Mouse (Mus musculus) embryonic facial prominence, embryonic 11.5 days (tissue): ENCODE measurements around the gene Fam69a. TPM values are rescaled to one million over a fixed set of nuclear protein-coding genes. Genes with fewer than 3 reads are reported as not detected.

Source experiments
- ATAC-seq: fragments of 200-750 bp; cut with Nextera tagmentation; replicated peaks from 2 replicates; pipeline ENCODE4 v1.8.0; 2017; ENCODE audit warnings: low read depth; ENCODE audit not compliant: insufficient number of reproducible peaks, low FRiP score, low TSS enrichment
- DNase-seq: peaks from one replicate; pipeline ENCODE4 v3.0.0-alpha.2; 2015; ENCODE audit warnings: low spot score
- H3K27ac ChIP-seq: fragments of 300-500 bp; sonication (generic); replicated peaks from 2 replicates; pipeline ENCODE4 v1.5.1; 2014; ENCODE audit warnings: mild to moderate bottlenecking, low read depth, low read length, control low read depth
- H3K27me3 ChIP-seq: fragments of 300-500 bp; sonication (generic); 2 replicates; pipeline ENCODE4 v1.6.1; 2014; ENCODE audit warnings: mild to moderate bottlenecking, low read length, moderate library complexity, mixed read lengths; ENCODE audit not compliant: control insufficient read depth, insufficient read depth
- H3K36me3 ChIP-seq: fragments of 300-500 bp; sonication (generic); replicated peaks from 2 replicates; pipeline ENCODE4 v1.6.1; 2014; ENCODE audit warnings: low read depth, mild to moderate bottlenecking, low read length, moderate library complexity, mixed read lengths; ENCODE audit not compliant: control insufficient read depth, insufficient read depth
- H3K4me1 ChIP-seq: fragments of 300-500 bp; sonication (generic); 2 replicates; pipeline ENCODE4 v1.6.1; 2014; ENCODE audit warnings: low read length, mixed read lengths; ENCODE audit not compliant: control insufficient read depth, insufficient read depth
- H3K4me2 ChIP-seq: fragments of 300-500 bp; sonication (generic); 2 replicates; pipeline ENCODE4 v1.6.1; 2014; ENCODE audit warnings: low read depth, mild to moderate bottlenecking, control low read depth, low read length, moderate library complexity
- H3K4me3 ChIP-seq: fragments of 300-500 bp; sonication (generic); 2 replicates; pipeline ENCODE4 v1.5.1; 2014; ENCODE audit warnings: low read depth, low read length, control low read depth
- H3K9ac ChIP-seq: fragments of 300-500 bp; sonication (generic); replicated peaks from 2 replicates; pipeline ENCODE4 v1.6.1; 2014; ENCODE audit warnings: mild to moderate bottlenecking, control low read depth, low read length
- H3K9me3 ChIP-seq: fragments of 300-500 bp; sonication (generic); replicated peaks from 2 replicates; pipeline ENCODE4 v1.6.1; 2016; ENCODE audit warnings: mild to moderate bottlenecking, low read length, inconsistent platforms, mixed read lengths; ENCODE audit not compliant: control insufficient read depth
- WGBS: fragments of 180-500 bp; shearing (Covaris S2); extraction: QIAGEN DNeasy Blood & Tissue Kit; methylation state at CpG from one replicate; pipeline ENCODE4 v1.1.7; 2014; 5-methylcytosine and 5-hydroxymethylcytosine counted together
- polyA plus RNA-seq: library from polyadenylated mRNA; unstranded; fragments of >200 nt; fragmentation: Nextera tagmentation; extraction: Ambion mirVana; gene quantifications from 2 replicates; pipeline ENCODE4 v1.2.1, GENCODE M21; 2014

Gene Fam69a
- polyA plus RNA-seq, 1 experiment from 2014 or later = 22.1 TPM

DNA sequence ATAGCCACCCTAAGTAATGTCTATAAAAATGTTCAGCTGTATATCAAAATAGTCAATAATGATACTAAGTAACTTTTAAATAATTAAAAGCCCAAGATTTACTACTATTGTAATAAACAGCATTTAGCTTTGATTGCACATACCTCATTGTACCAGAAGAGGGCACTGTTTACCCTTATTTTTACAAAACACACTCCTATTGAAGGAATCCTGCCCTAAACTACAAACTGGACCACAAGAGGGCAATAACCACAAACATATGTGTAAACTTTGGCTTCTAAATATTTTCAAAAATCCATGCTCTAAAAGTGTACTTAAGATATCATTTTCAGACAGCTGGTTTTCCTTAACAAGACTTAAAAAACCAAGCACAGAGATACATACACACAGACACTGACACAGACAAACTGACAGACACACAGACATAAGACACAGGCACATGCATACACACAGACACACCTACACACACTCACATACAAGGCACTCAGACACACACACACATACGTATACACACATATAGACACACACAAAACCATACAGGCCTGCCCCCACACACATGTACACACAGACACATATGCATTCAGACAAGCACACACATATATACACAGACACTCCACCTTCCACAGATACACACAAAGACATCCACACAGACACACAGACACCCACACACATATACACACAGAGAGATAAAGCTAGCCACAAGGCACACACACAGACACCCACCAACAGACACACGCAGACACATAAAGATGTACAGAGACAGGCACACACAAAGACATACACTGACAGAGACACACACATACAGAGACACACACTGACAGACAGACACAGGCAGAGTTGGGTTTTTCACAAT, 65.3 kb downstream of the Fam69a start:
- H3K4me1 ChIP-seq = no peaks in the 10 kb centered on the region
- DNase-seq = peak; percentile 88
- H3K4me3 ChIP-seq = no peak overlapping the region
- H3K36me3 ChIP-seq = no peaks in the 10 kb centered on the region; the same call in 1 of the 2 replicates
- ATAC-seq = 0 out of 2 replicates have a peak, but pooled peaks have one; percentile 39
- H3K9me3 ChIP-seq = no peaks in the 10 kb centered on the region
- no peaks in the 10 kb centered on the region for H3K27me3 ChIP-seq
- H3K4me2 ChIP-seq = no peak overlapping the region
- no peak overlapping the region for H3K27ac ChIP-seq
- no peak overlapping the region for H3K9ac ChIP-seq
- 78% methylated on average over 2 of the region's 2 CpGs for WGBS

DNA sequence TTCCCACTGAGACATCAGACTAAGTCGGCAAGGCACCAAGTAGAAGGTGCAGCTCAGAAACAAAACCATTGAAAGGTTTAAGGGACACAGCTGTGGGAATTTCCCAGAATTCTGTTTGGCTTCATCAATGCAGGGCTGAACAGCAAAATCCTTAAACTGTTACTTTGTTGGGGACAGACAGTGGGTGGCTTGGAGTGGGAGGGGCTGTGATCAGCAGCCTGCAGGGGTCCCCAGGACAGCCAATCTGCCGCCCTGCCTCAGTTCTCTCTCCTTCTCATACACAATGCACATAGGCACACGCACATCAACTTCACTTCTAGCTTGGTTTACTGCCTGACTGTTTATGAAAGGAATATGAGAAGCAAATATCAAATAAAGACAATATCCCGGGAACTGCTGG, 71.6 kb downstream of the Fam69a start:
- Histone ChIP-seq H3K27ac (no peak overlapping the region), H3K27me3 (no peaks in the 10 kb centered on the region), H3K4me3 (no peak overlapping the region), H3K9me3 (no peaks in the 10 kb centered on the region), H3K4me2 (no peak overlapping the region), H3K36me3 (no peaks in the 10 kb centered on the region; the same call in 1 of the 2 replicates), H3K4me1 (no peaks in the 10 kb centered on the region), H3K9ac (no peak overlapping the region)
- 45% methylated on average over 4 of the region's 4 CpGs for WGBS
- DNase-seq (no peak), ATAC-seq (no peak)

DNA sequence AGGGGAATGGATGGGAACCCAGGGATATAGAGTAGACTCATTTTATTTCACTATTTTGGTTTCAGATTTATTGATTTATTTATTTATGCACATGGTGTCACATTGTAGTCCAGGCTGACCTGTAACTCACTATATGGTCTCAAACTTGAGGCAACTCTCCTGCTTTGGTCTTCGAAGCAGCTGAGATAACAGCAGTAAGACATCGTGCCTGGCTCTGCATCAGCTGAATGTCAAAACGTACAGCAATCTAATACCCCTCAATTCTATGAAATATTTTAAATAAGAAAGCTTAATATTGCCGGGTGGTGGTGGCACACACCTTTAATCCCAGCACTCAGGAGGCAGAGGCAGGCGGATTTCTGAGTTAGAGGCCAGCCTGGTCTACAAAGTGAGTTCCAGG, 75.9 kb downstream of the Fam69a start:
- Histone ChIP-seq H3K36me3 (peaks cover 8% of the 10 kb centered on the region), H3K9ac (no peak overlapping the region)
- WGBS = 91% methylated on average over 5 of the region's 5 CpGs

DNA sequence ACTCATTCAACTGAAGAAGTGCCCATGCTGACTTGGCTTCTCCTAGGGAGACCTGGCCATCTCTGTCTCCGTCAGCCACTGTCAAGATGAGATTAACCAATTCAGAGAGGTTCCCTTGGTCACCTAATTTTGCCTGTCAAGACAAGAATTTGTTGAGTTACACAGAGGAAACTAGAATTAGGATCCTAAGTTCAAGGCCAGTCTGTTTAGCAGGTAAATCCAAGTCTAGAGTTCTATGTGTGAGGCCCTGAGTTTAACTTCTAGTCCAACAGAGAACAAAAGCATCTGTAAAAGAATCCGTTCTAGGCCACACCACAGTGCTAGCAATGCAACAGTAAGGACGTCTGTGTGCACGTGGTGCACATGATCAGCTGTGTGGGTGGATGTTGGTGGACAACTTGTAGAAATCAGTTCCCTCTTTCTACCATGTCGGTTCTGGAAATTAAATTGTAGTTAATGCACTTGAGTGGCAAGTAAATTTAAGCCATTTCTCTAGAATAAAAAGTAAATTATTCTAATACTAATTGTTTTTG, 76.7 kb downstream of the Fam69a start:
- Histone ChIP-seq H3K9me3 (no peaks in the 10 kb centered on the region), H3K4me2 (no peak overlapping the region), H3K9ac (no peak overlapping the region), H3K27me3 (no peaks in the 10 kb centered on the region), H3K4me1 (no peaks in the 10 kb centered on the region), H3K4me3 (no peak overlapping the region), H3K27ac (no peak overlapping the region), H3K36me3 (peaks cover 12% of the 10 kb centered on the region)
- DNase-seq (peak; percentile 6), ATAC-seq (no peak)
- WGBS = 72% methylated on average over 5 of the region's 5 CpGs

More for the DNA sequence above, 75.9 kb downstream of the Fam69a start:
- Histone ChIP-seq H3K27ac (no peak overlapping the region), H3K9me3 (no peaks in the 10 kb centered on the region), H3K4me1 (no peaks in the 10 kb centered on the region), H3K4me3 (no peak overlapping the region), H3K27me3 (no peaks in the 10 kb centered on the region), H3K4me2 (no peak overlapping the region)
- DNase-seq (no peak), ATAC-seq (no peak)

DNA sequence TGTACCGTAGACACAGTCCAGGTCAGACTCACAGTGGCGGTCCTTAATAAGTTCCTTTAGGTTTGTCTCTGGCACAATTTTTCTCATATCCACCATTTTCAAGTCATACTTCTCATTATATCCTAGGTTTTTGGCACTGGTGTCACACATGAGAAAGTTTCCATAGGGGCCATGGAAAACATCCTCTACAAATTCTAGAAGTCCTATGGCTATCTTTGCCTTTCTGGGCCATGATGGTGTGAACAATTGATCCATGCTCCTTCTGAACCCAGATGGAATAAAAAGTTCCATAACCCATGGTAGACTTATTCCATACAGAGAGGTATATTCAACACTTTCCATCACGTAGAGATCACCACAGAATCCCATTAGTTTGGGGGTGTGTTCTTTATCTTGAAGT, 77.2 kb downstream of the Fam69a start:
- WGBS = 80% methylated on average over 3 of the region's 3 CpGs
- Histone ChIP-seq H3K27ac (no peak overlapping the region), H3K27me3 (no peaks in the 10 kb centered on the region), H3K4me1 (no peaks in the 10 kb centered on the region), H3K9ac (no peak overlapping the region), H3K9me3 (no peaks in the 10 kb centered on the region), H3K4me3 (no peak overlapping the region), H3K36me3 (peaks cover 12% of the 10 kb centered on the region), H3K4me2 (no peak overlapping the region)
- no peak for DNase-seq
- no peak; the same call in 1 of the 2 replicates for ATAC-seq

DNA sequence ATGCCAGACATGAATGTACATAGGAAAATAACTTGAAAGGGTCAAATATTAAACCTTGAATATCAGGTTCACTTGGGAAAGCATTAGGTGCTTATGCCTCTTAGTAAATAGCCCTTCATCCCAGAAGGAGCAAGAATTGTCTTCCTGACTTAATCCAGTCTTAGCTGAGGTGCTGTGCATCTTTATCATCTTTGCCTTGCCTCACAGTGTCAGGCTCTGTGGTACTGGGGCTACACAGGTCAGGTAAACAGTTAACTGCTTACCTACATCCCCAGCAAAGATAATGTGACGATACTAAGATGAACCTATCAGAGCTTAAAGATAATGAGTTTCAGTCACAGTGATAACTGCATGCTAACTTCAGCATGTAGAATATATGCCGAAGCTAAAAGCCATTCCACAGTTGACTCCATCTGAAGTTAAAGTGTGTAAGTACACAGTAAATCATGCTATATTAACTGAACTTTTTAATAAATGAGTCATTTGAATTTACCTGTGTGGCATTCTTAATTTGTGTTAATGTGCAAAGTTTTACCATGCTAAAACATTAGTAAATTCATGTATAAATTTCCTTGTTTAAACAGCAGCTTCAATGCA, 78.3 kb downstream of the Fam69a start:
- Histone ChIP-seq H3K27me3 (no peaks in the 10 kb centered on the region), H3K4me2 (no peak overlapping the region), H3K4me1 (no peaks in the 10 kb centered on the region), H3K27ac (no peak overlapping the region), H3K4me3 (no peak overlapping the region), H3K9ac (no peak overlapping the region), H3K9me3 (no peaks in the 10 kb centered on the region), H3K36me3 (peaks cover 18% of the 10 kb centered on the region)
- ATAC-seq = no peak
- no peak for DNase-seq
- WGBS = 90% methylated on average over 2 of the region's 2 CpGs

DNA sequence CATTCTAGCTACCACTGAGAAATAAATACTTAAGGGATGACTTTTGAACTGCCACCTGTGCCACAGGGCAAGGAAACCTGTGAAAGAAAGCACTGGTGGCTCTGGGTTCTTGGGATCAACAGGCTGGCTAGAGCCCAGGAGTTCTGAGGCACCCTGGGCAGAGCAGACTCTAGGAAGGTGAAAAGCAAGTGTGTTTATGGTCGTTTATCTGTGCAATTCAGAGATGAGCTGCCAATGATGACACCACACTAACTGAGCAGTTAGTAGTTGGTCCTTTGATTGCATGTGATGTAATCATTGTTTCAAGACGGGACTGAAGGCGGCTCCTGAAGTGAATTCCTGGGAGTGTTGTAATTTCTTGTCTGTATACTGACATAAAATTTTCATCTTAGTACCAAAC, 82.6 kb downstream of the Fam69a start:
- DNase-seq (no peak), ATAC-seq (no peak)
- Histone ChIP-seq H3K9ac (no peak overlapping the region), H3K4me1 (no peaks in the 10 kb centered on the region), H3K27ac (no peak overlapping the region), H3K27me3 (no peaks in the 10 kb centered on the region), H3K4me3 (no peak overlapping the region), H3K4me2 (no peak overlapping the region), H3K9me3 (no peaks in the 10 kb centered on the region), H3K36me3 (peaks cover 16% of the 10 kb centered on the region)
- 84% methylated on average over 3 of the region's 3 CpGs for WGBS
